Mouse (Mus musculus) midbrain, embryonic 13.5 days (tissue): Measurements from ENCODE around the gene Swt1. TPM values are rescaled to one million over a fixed set of nuclear protein-coding genes. Genes with fewer than 3 reads are reported as not detected.

Source experiments
- ATAC-seq: fragments of 200-750 bp; cut with Nextera tagmentation; 2 replicates; pipeline ENCODE4 v1.8.0; 2017; ENCODE audit warnings: mild to moderate bottlenecking, moderate TSS enrichment, moderate library complexity
- H3K27ac ChIP-seq: fragments of 300-500 bp; sonication (generic); 2 replicates; pipeline ENCODE4 v1.5.1; 2015; ENCODE audit warnings: inconsistent platforms, mild to moderate bottlenecking, moderate library complexity
- H3K27me3 ChIP-seq: fragments of 300-500 bp; sonication (generic); 2 replicates; pipeline ENCODE4 v1.6.1; 2015; ENCODE audit warnings: mild to moderate bottlenecking, inconsistent platforms
- H3K36me3 ChIP-seq: fragments of 300-500 bp; sonication (generic); 2 replicates; pipeline ENCODE4 v1.6.1; 2015; ENCODE audit warnings: mild to moderate bottlenecking, inconsistent platforms
- H3K4me1 ChIP-seq: fragments of 300-500 bp; sonication (generic); replicated peaks from 2 replicates; pipeline ENCODE4 v1.6.1; 2015; ENCODE audit warnings: inconsistent platforms
- H3K4me2 ChIP-seq: fragments of 300-500 bp; sonication (generic); replicated peaks from 2 replicates; pipeline ENCODE4 v1.6.1; 2015; ENCODE audit warnings: moderate library complexity, mild to moderate bottlenecking, inconsistent platforms
- H3K4me3 ChIP-seq: fragments of 300-500 bp; sonication (generic); replicated peaks from 2 replicates; pipeline ENCODE4 v1.5.1; 2015; ENCODE audit warnings: mild to moderate bottlenecking, inconsistent platforms
- H3K9ac ChIP-seq: fragments of 300-500 bp; sonication (generic); replicated peaks from 2 replicates; pipeline ENCODE4 v1.6.1; 2015; ENCODE audit warnings: mild to moderate bottlenecking, inconsistent platforms
- H3K9me3 ChIP-seq: fragments of 300-500 bp; sonication (generic); 2 replicates; pipeline ENCODE4 v1.6.1; 2016; ENCODE audit warnings: mild to moderate bottlenecking, inconsistent platforms
- WGBS: fragments of 180-500 bp; shearing (Covaris S2); methylation state at CpG from one replicate; pipeline ENCODE4 v1.1.7; 2015; 5-methylcytosine and 5-hydroxymethylcytosine counted together
- microRNA-seq: library from miRNA; unstranded; fragments of <30 nt; microRNA quantifications from one replicate; pipeline ENCODE4, GENCODE M21; 2016
- polyA plus RNA-seq: library from polyadenylated mRNA; unstranded; fragments of >200 nt; fragmentation: Nextera tagmentation; extraction: Ambion mirVana; gene quantifications from 2 replicates; pipeline ENCODE4 v1.2.1, GENCODE M21; 2015

Gene Swt1
- polyA plus RNA-seq, 1 experiment from 2014 or later: 21.4 TPM

DNA sequence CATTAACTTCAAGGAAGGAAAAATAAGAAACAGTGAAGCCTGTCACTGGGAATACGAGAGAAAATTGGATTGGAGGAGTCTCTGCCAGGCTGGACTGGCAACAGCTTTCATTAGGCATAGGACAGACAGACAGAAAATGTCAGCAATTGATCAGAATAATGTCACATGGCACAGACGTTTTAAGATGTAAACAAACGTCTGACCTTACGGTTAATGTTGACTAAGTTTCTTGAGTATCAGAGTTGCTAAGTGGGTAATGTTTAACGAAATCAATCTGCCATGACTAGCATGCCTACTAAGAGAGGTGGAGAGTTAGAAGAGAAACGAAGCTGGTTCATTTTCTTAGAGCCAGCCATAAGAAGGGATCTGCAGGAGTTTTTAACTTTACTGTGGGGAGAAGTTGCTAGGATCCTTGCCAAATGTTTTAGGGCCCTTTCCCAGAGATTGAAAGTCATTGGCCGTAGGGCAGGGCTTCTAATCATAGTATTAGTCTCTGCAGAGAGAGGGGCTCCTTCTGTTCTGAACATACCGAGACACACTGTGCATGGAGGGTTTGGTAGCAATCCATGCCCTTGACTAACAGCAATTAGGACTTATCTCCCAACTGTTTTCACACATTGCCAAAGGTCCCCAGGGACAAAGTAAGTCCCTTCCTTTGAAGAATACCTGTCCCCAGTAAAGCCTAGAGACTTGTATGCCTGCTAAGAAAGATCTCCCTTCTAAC is 86.8 kb downstream of the Swt1 start:
- Histone ChIP-seq H3K27me3 (no peaks in the 10 kb centered on the region), H3K4me2 (no peak overlapping the region), H3K9me3 (no peaks in the 10 kb centered on the region), H3K27ac (no peak overlapping the region), H3K4me3 (no peak overlapping the region), H3K36me3 (no peaks in the 10 kb centered on the region), H3K4me1 (peaks cover 34% of the 10 kb centered on the region), H3K9ac (no peak overlapping the region)
- WGBS: 80% methylated on average over 8 of the region's 8 CpGs
- no peak for ATAC-seq

DNA sequence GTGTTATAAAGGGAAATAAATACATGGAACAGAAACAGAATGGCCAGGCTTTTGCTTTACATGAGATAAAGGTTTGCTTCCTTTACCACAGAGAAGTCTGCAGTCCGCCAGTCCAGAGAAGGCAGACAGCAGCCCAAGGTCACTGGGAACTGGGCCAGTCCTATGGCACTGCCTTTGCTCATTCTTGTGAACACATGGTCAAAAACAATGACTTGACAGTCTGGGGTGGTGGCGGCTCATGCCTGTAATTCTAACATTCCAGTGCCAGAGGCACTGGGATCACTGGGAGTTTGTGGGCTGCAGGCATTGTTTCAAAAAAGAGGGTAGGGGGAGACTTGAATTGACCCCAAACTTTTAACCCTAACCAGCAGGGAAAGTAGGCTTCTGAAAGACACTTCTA is 89.3 kb downstream of the Swt1 start:
- no peaks in the 10 kb centered on the region for H3K9me3 ChIP-seq
- H3K27me3 ChIP-seq: no peaks in the 10 kb centered on the region
- H3K9ac ChIP-seq: no peak overlapping the region
- H3K36me3 ChIP-seq: no peaks in the 10 kb centered on the region
- H3K27ac ChIP-seq: no peak overlapping the region
- ATAC-seq: no peak
- no peak overlapping the region for H3K4me3 ChIP-seq
- H3K4me2 ChIP-seq: no peak overlapping the region
- H3K4me1 ChIP-seq: peaks cover 26% of the 10 kb centered on the region
- WGBS: 30% methylated on average over 2 of the region's 2 CpGs

DNA sequence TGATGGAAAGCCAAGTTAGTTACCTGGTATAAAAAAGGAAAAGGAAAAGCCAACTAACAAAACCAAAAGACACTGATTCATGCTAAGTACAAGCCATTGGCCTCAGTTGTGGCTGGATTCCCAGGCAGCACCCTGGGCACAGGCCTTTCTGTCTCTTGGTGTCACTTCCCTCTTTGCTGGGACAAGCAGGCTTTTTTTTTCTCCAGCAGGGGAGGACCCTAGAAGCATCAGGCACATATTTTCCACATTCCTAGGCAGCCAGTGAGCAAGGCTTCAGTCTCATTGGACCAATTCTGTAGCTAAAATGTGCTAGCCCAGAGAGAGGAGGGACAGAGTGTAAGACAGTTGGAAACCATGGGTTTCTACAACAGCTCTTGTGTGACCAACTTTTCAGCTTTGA is 90.0 kb downstream of the Swt1 start:
- Histone ChIP-seq H3K4me1 (peaks cover 20% of the 10 kb centered on the region), H3K27me3 (no peaks in the 10 kb centered on the region), H3K4me2 (no peak overlapping the region), H3K4me3 (no peak overlapping the region), H3K27ac (no peak overlapping the region), H3K9me3 (no peaks in the 10 kb centered on the region), H3K36me3 (no peaks in the 10 kb centered on the region), H3K9ac (no peak overlapping the region)
- no peak for ATAC-seq

DNA sequence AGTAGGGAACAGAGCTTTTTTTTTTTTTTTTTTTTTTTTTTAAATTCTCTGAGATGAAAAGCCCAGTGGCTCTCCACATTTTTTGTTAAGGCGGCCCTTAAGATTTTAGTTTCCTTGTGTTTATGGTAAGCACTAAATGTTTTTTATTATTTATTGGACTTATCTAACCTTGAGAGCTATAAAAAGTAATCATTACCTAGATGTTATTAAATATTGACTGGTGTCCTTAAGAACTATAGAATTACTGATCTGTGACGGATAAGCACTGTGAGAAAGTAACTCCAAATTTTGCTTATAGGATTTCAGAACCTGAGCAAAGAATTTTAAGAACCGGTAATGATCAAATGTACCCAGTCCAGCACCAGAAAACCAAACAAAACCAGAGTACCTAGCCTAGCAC is 95.4 kb downstream of the Swt1 start:
- no peak overlapping the region for H3K4me2 ChIP-seq
- no peak overlapping the region for H3K4me3 ChIP-seq
- 92% methylated on average over 3 of the region's 3 CpGs for WGBS
- H3K27me3 ChIP-seq: no peaks in the 10 kb centered on the region
- no peaks in the 10 kb centered on the region for H3K4me1 ChIP-seq
- H3K9me3 ChIP-seq: no peaks in the 10 kb centered on the region
- no peak overlapping the region for H3K9ac ChIP-seq
- H3K27ac ChIP-seq: no peak overlapping the region
- ATAC-seq: no peak
- H3K36me3 ChIP-seq: no peaks in the 10 kb centered on the region

DNA sequence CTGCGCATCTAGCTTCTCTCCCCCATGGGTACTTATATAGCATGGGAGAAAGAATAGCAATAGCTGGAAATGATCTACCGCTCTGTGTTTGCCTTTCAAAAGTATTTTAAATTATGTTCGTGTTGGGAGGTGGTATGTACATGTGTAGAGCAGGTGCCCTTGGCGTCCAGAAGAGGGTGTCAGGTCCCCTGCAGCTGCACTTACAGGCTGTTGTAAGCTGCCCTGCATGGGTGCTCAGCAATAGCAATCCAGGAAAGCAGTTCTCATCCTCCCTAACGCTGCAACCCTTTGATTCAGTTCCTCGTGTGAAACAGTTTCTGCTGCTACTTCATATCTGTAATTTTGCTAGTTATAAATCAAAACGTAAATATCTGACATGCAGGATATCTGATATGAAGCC is 98.7 kb downstream of the Swt1 start:
- H3K4me1 ChIP-seq: no peaks in the 10 kb centered on the region
- no peaks in the 10 kb centered on the region for H3K27me3 ChIP-seq
- H3K4me3 ChIP-seq: no peak overlapping the region
- H3K27ac ChIP-seq: no peak overlapping the region
- no peaks in the 10 kb centered on the region for H3K9me3 ChIP-seq
- WGBS: 89% methylated on average over 7 of the region's 7 CpGs
- no peak overlapping the region for H3K4me2 ChIP-seq
- no peak for ATAC-seq
- no peak overlapping the region for H3K9ac ChIP-seq
- no peaks in the 10 kb centered on the region for H3K36me3 ChIP-seq

DNA sequence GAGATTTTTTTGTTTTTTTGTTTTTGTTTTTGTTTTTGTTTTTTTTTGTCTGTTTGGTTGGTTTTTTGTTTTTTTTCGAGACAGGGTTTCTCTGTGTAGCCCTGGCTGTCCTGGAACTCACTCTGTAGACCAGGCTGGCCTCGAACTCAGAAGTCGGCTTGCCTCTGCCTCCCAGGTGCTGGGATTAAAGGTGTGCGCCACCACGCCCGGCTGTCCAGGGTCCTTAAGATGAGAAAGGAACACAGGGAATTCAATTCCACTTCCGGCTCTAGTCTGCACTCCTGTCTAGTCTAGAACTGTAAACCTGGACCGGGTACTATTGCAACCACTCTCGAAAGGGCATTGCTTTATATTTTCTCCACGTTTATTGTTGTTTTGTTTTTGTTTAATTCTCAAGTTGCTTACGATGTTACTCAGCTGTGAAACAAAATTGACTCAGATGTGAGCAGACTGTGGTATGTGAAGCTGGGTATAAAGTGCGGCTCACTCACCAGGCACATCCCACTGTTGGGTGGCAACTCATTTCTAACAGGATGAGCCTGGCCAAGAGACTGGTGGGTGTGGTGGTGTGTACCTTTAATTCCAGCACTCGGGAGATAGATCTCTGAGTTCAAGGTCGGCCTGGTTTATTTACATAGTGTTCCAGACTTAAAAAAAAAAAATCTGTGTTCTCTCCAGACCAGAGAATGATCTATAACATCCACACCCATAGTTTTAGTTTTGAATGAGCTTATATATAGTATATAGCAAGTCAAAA is 99.7 kb downstream of the Swt1 start:
- no peak overlapping the region for H3K4me3 ChIP-seq
- no peak overlapping the region for H3K27ac ChIP-seq
- ATAC-seq: no peak
- no peaks in the 10 kb centered on the region for H3K4me1 ChIP-seq
- 90% methylated on average over 14 of the region's 14 CpGs for WGBS
- no peak overlapping the region for H3K9ac ChIP-seq
- no peaks in the 10 kb centered on the region for H3K36me3 ChIP-seq
- no peak overlapping the region for H3K4me2 ChIP-seq
- H3K9me3 ChIP-seq: no peaks in the 10 kb centered on the region
- H3K27me3 ChIP-seq: no peaks in the 10 kb centered on the region

DNA sequence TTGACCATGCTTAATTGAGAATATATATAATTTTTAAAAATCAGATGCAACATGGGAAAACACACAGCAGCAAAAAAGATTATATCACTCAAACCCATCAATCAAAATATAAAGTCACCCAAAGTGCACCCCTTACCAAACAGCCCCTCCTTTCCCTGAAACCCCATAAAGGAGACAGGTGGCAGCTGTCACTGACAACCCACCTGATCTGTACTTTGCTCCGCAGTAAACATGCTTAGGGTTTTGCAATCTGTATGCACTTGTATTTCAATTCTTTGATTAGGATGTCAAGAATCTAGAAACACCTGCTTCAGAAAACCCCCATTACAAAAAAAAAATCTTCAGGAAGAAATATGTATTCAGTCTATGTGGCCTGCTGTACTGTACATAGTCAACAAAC is 102.9 kb downstream of the Swt1 start:
- Histone ChIP-seq H3K9ac (no peak overlapping the region), H3K27me3 (no peaks in the 10 kb centered on the region), H3K9me3 (no peaks in the 10 kb centered on the region), H3K36me3 (no peaks in the 10 kb centered on the region), H3K27ac (no peak overlapping the region), H3K4me2 (no peak overlapping the region), H3K4me3 (no peak overlapping the region), H3K4me1 (no peaks in the 10 kb centered on the region)
- ATAC-seq: no peak
- 97% methylated on average over 1 of the region's 1 CpGs for WGBS

DNA sequence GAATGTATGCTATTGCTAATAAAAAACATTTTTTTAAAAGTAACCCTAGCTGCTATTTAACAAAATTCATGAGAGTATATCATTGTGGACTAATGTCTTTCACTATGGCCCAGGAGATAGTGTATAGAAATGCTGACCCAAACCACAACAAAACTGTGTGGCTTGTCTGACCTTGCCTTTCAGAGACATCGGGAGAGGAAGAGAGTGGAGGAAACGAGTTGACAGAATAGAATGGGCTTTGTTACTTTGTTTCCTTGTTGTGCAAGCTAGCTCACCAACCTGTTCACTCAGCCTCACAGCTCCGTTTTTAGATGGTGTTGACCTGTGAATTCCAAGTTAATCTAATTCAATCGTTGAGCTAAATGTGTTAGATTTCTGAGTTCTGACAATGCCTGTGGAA is 107.8 kb downstream of the Swt1 start:
- no peak overlapping the region for H3K4me2 ChIP-seq
- no peaks in the 10 kb centered on the region for H3K9me3 ChIP-seq
- ATAC-seq: no peak
- no peaks in the 10 kb centered on the region for H3K27me3 ChIP-seq
- 71% methylated on average over 4 of the region's 4 CpGs for WGBS
- no peak overlapping the region for H3K9ac ChIP-seq
- H3K4me3 ChIP-seq: no peak overlapping the region
- H3K4me1 ChIP-seq: no peaks in the 10 kb centered on the region
- H3K27ac ChIP-seq: no peak overlapping the region
- no peaks in the 10 kb centered on the region for H3K36me3 ChIP-seq

DNA sequence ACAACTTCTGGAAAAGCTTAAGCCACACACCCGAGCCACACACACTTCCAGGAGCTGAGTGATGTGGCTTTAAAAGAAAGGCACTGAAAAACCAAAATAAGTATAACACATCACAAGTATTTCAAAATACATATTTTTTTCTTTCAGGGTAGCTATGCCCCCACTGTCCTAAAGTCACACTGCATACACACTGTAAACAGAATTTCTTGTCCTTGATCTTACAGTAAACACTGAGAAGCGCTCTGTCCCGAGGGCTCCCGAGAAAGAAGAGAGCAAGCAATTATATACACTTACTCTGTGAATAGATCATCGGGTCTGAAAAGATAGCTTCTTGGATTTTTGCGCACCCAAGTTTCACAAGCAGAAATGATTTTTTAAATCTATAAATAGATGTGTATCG is 109.0 kb downstream of the Swt1 start:
- H3K27ac ChIP-seq: no peak overlapping the region
- WGBS: 90% methylated on average over 7 of the region's 7 CpGs
- no peaks in the 10 kb centered on the region for H3K36me3 ChIP-seq

More for the DNA sequence above, 109.0 kb downstream of the Swt1 start:
- Histone ChIP-seq H3K4me2 (no peak overlapping the region), H3K4me3 (no peak overlapping the region), H3K27me3 (no peaks in the 10 kb centered on the region), H3K9ac (no peak overlapping the region), H3K9me3 (no peaks in the 10 kb centered on the region), H3K4me1 (no peaks in the 10 kb centered on the region)
- no peak for ATAC-seq

Small RNA genes within 50 kb of the gene (microRNA-seq; reads per million reads assigned to microRNA genes)
- gene Mir7682: 3.3 reads per million, percentile 13 among the genes with 10 or more reads in this experiment

Other genes starting within 250 kb of the Swt1 start
- gene Gm47985, start 245.9 kb downstream of the Swt1 start, polyA plus RNA-seq: 0.11 and 0.19 TPM in 2 replicates
- not detected in 2 replicates for gene Gm8947, start 236.1 kb downstream of the Swt1 start, polyA plus RNA-seq
- gene Gm47995, start 230.0 kb downstream of the Swt1 start, polyA plus RNA-seq: not detected in 2 replicates
- not detected in 2 replicates for gene 3110040M04Rik, start 224.3 kb downstream of the Swt1 start, polyA plus RNA-seq
- not detected in 2 replicates for gene Gm47996, start 218.3 kb downstream of the Swt1 start, polyA plus RNA-seq
- 304 and 319 TPM in 2 replicates for gene Ivns1abp, start 84.0 kb downstream of the Swt1 start, polyA plus RNA-seq
- gene Trmt1l, start 87 bp upstream of the Swt1 start, polyA plus RNA-seq: 51.8 and 56.0 TPM in 2 replicates
- 122 and 138 TPM in 2 replicates for gene Rnf2, start 72.5 kb upstream of the Swt1 start, polyA plus RNA-seq
- 0.68 and 0.78 TPM in 2 replicates for gene Fam129a, start 142.7 kb upstream of the Swt1 start, polyA plus RNA-seq